Mouse (Mus musculus) liver, embryonic 12.5 days (tissue): Measurements from ENCODE around the gene Car11. TPM values are rescaled to one million over a fixed set of nuclear protein-coding genes. Genes with fewer than 3 reads are reported as not detected.

Source experiments
- ATAC-seq: fragments of 200-750 bp; cut with Nextera tagmentation; 2 replicates; pipeline ENCODE4 v1.8.0; 2017; ENCODE audit warnings: moderate number of reproducible peaks, mild to moderate bottlenecking, moderate library complexity
- H3K27ac ChIP-seq: fragments of 300-500 bp; sonication (generic); 2 replicates; pipeline ENCODE4 v1.5.1; 2016; ENCODE audit warnings: mild to moderate bottlenecking
- H3K27me3 ChIP-seq: fragments of 300-500 bp; sonication (generic); replicated peaks from 2 replicates; pipeline ENCODE4 v1.6.1; 2016; ENCODE audit warnings: mild to moderate bottlenecking, moderate library complexity
- H3K36me3 ChIP-seq: fragments of 300-500 bp; sonication (generic); 2 replicates; pipeline ENCODE4 v1.6.1; 2016; ENCODE audit warnings: mild to moderate bottlenecking, moderate library complexity
- H3K4me1 ChIP-seq: fragments of 300-500 bp; sonication (generic); 2 replicates; pipeline ENCODE4 v1.6.1; 2016
- H3K4me2 ChIP-seq: fragments of 300-500 bp; sonication (generic); 2 replicates; pipeline ENCODE4 v1.6.1; 2016; ENCODE audit warnings: mild to moderate bottlenecking, moderate library complexity
- H3K4me3 ChIP-seq: fragments of 300-500 bp; sonication (generic); 2 replicates; pipeline ENCODE4 v1.5.1; 2016; ENCODE audit warnings: mild to moderate bottlenecking, moderate library complexity
- H3K9ac ChIP-seq: fragments of 300-500 bp; sonication (generic); 2 replicates; pipeline ENCODE4 v1.6.1; 2016; ENCODE audit warnings: mild to moderate bottlenecking, moderate library complexity
- H3K9me3 ChIP-seq: fragments of 300-500 bp; sonication (generic); replicated peaks from 2 replicates; pipeline ENCODE4 v1.6.1; 2016; ENCODE audit warnings: mild to moderate bottlenecking, moderate library complexity
- WGBS: fragments of 180-500 bp; shearing (Covaris S2); methylation state at CpG from one replicate; pipeline ENCODE4 v1.1.7; 2016; ENCODE audit not compliant: insufficient replicate concordance; 5-methylcytosine and 5-hydroxymethylcytosine counted together
- polyA plus RNA-seq: library from polyadenylated mRNA; unstranded; fragments of >200 nt; fragmentation: Nextera tagmentation; extraction: Ambion mirVana; gene quantifications from 2 replicates; pipeline ENCODE4 v1.2.1, GENCODE M21; 2016

The Car11 gene
- polyA plus RNA-seq, 1 experiment from 2014 or later: 0.93 TPM

- Histone ChIP-seq H3K36me3 (peaks cover 17% of the 10 kb centered on the region), H3K9me3 (no peaks in the 10 kb centered on the region), H3K27me3 (peaks cover 27% of the 10 kb centered on the region), H3K4me2 (peak overlapping the region; percentile 100), H3K27ac (peak overlapping the region; percentile 73), H3K4me3 (peak overlapping the region; percentile 71), H3K9ac (peak overlapping the region; percentile 81), H3K4me1 (peaks cover 58% of the 10 kb centered on the region)
- under 1% methylated on average over 7 of the region's 7 CpGs for WGBS
- ATAC-seq: no peak
These were observed 6.2 kb downstream of the Car11 start for GRCm38 (mm10) chr7:45705873-45706281.

- 1% methylated on average over 41 of the region's 45 CpGs for WGBS
- H3K4me1 ChIP-seq: peaks cover 58% of the 10 kb centered on the region
These were observed 7.1 kb downstream of the Car11 start for GRCm38 (mm10) chr7:45706721-45707241.

GRCm38 (mm10) chr7:45707375-45707967, 7.8 kb downstream of the Car11 start:
- ATAC-seq: peak; percentile 5; the same call in 1 of the 2 replicates
- H3K4me3 ChIP-seq: peak overlapping the region; percentile 71
- peak overlapping the region; percentile 100 for H3K4me2 ChIP-seq
- no peaks in the 10 kb centered on the region for H3K9me3 ChIP-seq
- peak overlapping the region; percentile 47 for H3K9ac ChIP-seq
- H3K27me3 ChIP-seq: peaks cover 13% of the 10 kb centered on the region
- H3K4me1 ChIP-seq: peaks cover 60% of the 10 kb centered on the region
- H3K27ac ChIP-seq: peak overlapping the region; percentile 77; the same call in 1 of the 2 replicates
- peaks cover 33% of the 10 kb centered on the region for H3K36me3 ChIP-seq
- under 1% methylated on average over 27 of the region's 27 CpGs for WGBS

More at GRCm38 (mm10) chr7:45706721-45707241, 7.1 kb downstream of the Car11 start:
- H3K36me3 ChIP-seq: peaks cover 26% of the 10 kb centered on the region
- H3K9ac ChIP-seq: peak overlapping the region; percentile 81
- H3K4me2 ChIP-seq: peak overlapping the region; percentile 100
- peaks cover 18% of the 10 kb centered on the region for H3K27me3 ChIP-seq
- no peaks in the 10 kb centered on the region for H3K9me3 ChIP-seq
- peak; percentile 41; the same call in 1 of the 2 replicates for ATAC-seq
- H3K27ac ChIP-seq: peak overlapping the region; percentile 77
- peak overlapping the region; percentile 71 for H3K4me3 ChIP-seq

- Histone ChIP-seq H3K27ac (peak overlapping the region; percentile 18; the same call in 1 of the 2 replicates), H3K36me3 (peaks cover 41% of the 10 kb centered on the region), H3K9ac (no peak overlapping the region), H3K27me3 (peaks cover 5% of the 10 kb centered on the region; the same call in 1 of the 2 replicates), H3K9me3 (no peaks in the 10 kb centered on the region), H3K4me2 (peak overlapping the region; percentile 100), H3K4me1 (peaks cover 66% of the 10 kb centered on the region), H3K4me3 (no peak overlapping the region; the same call in 1 of the 2 replicates)
- no peak for ATAC-seq
- 39% methylated on average over 13 of the region's 13 CpGs for WGBS
These were observed 8.6 kb downstream of the Car11 start for GRCm38 (mm10) chr7:45708221-45708761.

- Histone ChIP-seq H3K27me3 (no peaks in the 10 kb centered on the region), H3K9ac (no peak overlapping the region), H3K4me2 (no peak overlapping the region), H3K27ac (no peak overlapping the region), H3K4me1 (peaks cover 66% of the 10 kb centered on the region), H3K36me3 (peaks cover 48% of the 10 kb centered on the region), H3K4me3 (no peak overlapping the region), H3K9me3 (no peaks in the 10 kb centered on the region)
- ATAC-seq: no peak
- WGBS: 57% methylated on average over 6 of the region's 6 CpGs
These were observed 9.4 kb downstream of the Car11 start for GRCm38 (mm10) chr7:45709036-45709435.

- H3K27ac ChIP-seq: no peak overlapping the region; the same call in 1 of the 2 replicates
- H3K4me2 ChIP-seq: no peak overlapping the region
- H3K9ac ChIP-seq: no peak overlapping the region
- H3K27me3 ChIP-seq: no peaks in the 10 kb centered on the region
- H3K9me3 ChIP-seq: no peaks in the 10 kb centered on the region
- H3K4me3 ChIP-seq: no peak overlapping the region
- ATAC-seq: no peak
- WGBS: 76% methylated on average over 14 of the region's 14 CpGs
- H3K4me1 ChIP-seq: peaks cover 66% of the 10 kb centered on the region
- peaks cover 48% of the 10 kb centered on the region for H3K36me3 ChIP-seq
These were observed 10.2 kb downstream of the Car11 start for GRCm38 (mm10) chr7:45709677-45710355.

- no peak for ATAC-seq
- Histone ChIP-seq H3K36me3 (peaks cover 48% of the 10 kb centered on the region), H3K9me3 (no peaks in the 10 kb centered on the region), H3K27ac (no peak overlapping the region), H3K27me3 (no peaks in the 10 kb centered on the region), H3K4me3 (no peak overlapping the region), H3K4me2 (no peak overlapping the region), H3K9ac (no peak overlapping the region), H3K4me1 (peaks cover 63% of the 10 kb centered on the region)
- 89% methylated on average over 20 of the region's 20 CpGs for WGBS
These were observed 11.0 kb downstream of the Car11 start for GRCm38 (mm10) chr7:45710477-45711191.

GRCm38 (mm10) chr7:45711316-45712021, 11.8 kb downstream of the Car11 start:
- no peak overlapping the region for H3K9ac ChIP-seq
- 89% methylated on average over 24 of the region's 24 CpGs for WGBS
- no peaks in the 10 kb centered on the region for H3K9me3 ChIP-seq
- ATAC-seq: no peak
- H3K4me3 ChIP-seq: no peak overlapping the region
- H3K36me3 ChIP-seq: peaks cover 48% of the 10 kb centered on the region
- no peaks in the 10 kb centered on the region for H3K27me3 ChIP-seq
- no peak overlapping the region for H3K4me2 ChIP-seq
- no peak overlapping the region for H3K27ac ChIP-seq
- H3K4me1 ChIP-seq: peaks cover 63% of the 10 kb centered on the region

- no peak overlapping the region for H3K9ac ChIP-seq
- no peaks in the 10 kb centered on the region for H3K27me3 ChIP-seq
- ATAC-seq: no peak
- H3K4me2 ChIP-seq: no peak overlapping the region
- H3K9me3 ChIP-seq: no peaks in the 10 kb centered on the region
- 82% methylated on average over 21 of the region's 21 CpGs for WGBS
- peaks cover 63% of the 10 kb centered on the region for H3K4me1 ChIP-seq
- H3K4me3 ChIP-seq: no peak overlapping the region
- peaks cover 48% of the 10 kb centered on the region for H3K36me3 ChIP-seq
- H3K27ac ChIP-seq: no peak overlapping the region
These were observed 12.5 kb downstream of the Car11 start for GRCm38 (mm10) chr7:45712022-45712757.

- H3K27ac ChIP-seq: no peak overlapping the region
- peaks cover 52% of the 10 kb centered on the region for H3K4me1 ChIP-seq
- no peaks in the 10 kb centered on the region for H3K27me3 ChIP-seq
- no peak overlapping the region for H3K9ac ChIP-seq
- H3K9me3 ChIP-seq: no peaks in the 10 kb centered on the region
- WGBS: 84% methylated on average over 16 of the region's 16 CpGs
- no peak for ATAC-seq
- no peak overlapping the region for H3K4me3 ChIP-seq
- H3K4me2 ChIP-seq: no peak overlapping the region
- H3K36me3 ChIP-seq: peaks cover 48% of the 10 kb centered on the region
These were observed 13.8 kb downstream of the Car11 start for GRCm38 (mm10) chr7:45713396-45713795.
